Mouse (Mus musculus): ENCODE results near the gene Sipa1.

GRCm38 (mm10) chr19:5611973-5612372 is 51.5 kb downstream of the Sipa1 start:
- no peak for TF ChIP-seq GATA1 (IDR thresholded peaks at IDR 0.05; ENCODE audit: borderline replicate concordance, low read length)
- no peak for TF ChIP-seq TAL1 (conservative IDR thresholded peaks at IDR 0.05; ENCODE audit: low read depth, low read length)
- no peak for TF ChIP-seq CTCF (IDR thresholded peaks at IDR 0.05; ENCODE audit: low read depth, low read length)
